Mouse (Mus musculus): ENCODE data around the gene Vwa7. TPM values are rescaled to one million over a fixed set of nuclear protein-coding genes. Genes with fewer than 3 reads are reported as not detected.
"Not testable (repeated sequence)": the region's sequence is repeated elsewhere in the genome, so short reads cannot be mapped to it uniquely, and the experiment has no call there.

Gene Vwa7
- total RNA-seq, 1 experiment from 2014 or later: not detected

DNA sequence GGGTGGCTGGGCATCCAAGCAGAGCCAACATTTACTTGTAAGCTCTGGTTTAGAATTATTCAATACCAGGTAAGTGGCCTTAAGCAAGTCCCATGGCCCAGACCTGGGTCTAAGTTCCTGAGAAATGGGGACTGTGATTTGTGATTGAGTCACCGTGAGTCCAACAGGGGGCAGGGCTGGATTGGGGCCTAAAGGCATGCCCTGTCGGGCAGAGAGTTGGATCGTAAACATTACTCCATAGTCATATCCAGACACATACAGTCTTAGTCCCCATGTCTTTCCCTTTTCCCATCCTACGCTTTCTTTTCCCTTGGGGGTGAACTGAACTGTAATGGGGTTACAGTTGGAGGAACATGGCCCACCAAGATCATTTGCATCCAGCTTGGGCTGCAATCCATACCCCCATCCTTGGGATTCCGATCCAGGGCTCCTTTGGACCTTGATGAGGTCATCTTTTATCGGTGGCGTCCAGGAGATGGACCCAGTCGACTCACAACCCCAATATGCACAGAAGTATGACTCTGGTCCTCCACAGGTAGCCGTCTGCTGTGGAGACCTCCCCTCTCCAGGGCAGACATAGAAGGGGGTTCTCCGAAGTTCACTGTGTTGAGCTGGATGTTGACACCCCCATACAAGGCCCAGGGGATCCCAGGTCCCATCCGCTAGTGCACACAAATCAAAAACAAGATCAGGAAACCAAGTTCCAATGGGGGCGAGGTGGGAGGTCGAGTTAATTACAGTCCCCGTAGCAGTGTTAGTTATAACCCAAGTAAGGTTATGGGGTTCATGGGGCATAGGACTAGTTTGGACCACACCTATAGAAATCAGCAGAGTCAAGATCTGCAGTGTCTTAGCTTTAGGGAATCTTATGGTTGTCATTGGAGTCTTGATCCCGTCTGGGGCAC, 17.6 kb upstream of the Vwa7 start:
- ATAC-seq (replicated peaks; ENCODE audit: insufficient number of reproducible peaks, low FRiP score, low TSS enrichment, poor library complexity, severe bottlenecking): no peak

GRCm38 (mm10) chr17:34999871-35000716, 16.3 kb upstream of the Vwa7 start:
- not testable (repeated sequence) for ATAC-seq (replicated peaks; ENCODE audit: insufficient number of reproducible peaks, low FRiP score, low TSS enrichment, poor library complexity, severe bottlenecking)

DNA sequence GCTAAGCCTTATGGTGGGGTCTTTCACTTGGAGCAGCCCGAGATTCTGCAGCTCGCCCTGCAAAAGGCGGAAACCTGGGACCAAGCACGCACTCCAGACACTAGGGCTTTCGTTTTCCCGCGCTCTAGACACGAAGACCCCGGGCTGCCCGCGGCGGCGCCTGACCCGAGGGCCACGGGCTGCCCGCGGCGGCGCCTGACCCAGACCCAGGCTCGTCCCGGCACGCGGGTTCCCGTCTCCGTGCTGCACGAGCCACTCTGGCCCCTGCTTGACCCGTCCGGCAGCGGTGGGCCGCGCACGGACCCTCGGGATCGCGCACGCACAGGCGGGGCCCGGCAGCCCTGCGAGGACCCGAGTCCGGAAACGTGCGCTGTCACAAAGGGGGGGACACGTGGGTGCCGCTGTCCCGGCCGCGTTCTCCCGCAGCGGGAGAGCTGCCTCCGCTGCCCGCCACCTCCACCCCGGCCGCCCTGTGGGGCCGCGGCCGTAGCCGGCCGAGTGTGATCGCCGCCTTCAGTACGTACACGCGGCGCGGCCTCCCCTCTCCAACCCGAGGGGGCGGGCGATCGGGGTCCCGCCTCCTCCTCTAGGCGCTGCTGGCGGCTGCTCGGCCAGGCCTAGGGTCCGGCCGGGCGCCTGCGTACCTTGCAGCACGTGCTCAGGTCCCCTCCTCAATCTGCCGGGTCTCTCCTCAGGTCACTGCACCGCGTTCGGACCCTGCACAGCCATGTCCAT, 15.5 kb upstream of the Vwa7 start, which contains the start of gene Vars:
Gene Vars (plus strand): TSS at position 271 of the 735 bp plus-strand sequence.
- peak; percentile 29 for ATAC-seq (replicated peaks; ENCODE audit: insufficient number of reproducible peaks, low FRiP score, low TSS enrichment, poor library complexity, severe bottlenecking)

DNA sequence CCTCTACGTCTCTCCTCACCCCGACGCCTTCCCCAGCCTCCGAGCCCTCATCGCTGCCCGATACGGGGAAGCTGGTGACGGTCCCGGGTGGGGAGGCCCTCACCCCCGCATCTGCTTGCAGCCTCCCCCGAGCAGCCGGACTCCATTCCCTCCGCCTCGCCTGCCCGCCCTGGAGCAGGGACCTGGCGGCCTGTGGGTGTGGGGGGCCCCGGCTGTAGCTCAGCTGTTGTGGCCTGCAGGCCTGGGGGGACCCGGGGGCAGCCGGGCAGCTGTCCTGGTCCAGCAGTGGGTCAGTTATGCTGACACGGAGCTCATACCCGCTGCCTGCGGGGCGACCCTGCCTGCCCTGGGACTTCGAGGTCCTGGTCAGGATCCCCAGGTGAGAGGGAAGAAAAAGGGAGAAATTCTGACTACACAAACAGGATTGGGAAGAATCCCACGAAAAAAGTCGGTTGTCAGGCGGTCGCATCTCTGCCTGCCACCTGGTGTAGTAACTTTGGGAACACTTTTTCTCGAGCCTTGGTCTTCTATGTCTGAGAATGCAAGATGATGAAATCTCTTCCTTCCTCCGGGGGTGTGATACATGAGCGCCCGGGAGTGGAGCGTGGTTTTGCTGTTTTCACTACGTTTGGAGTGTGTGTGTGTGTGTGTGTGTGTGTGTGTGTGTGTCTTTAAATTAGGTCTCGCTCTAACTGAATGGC, 14.8 kb upstream of the Vwa7 start:
- no peak for ATAC-seq (replicated peaks; ENCODE audit: insufficient number of reproducible peaks, low FRiP score, low TSS enrichment, poor library complexity, severe bottlenecking)

DNA sequence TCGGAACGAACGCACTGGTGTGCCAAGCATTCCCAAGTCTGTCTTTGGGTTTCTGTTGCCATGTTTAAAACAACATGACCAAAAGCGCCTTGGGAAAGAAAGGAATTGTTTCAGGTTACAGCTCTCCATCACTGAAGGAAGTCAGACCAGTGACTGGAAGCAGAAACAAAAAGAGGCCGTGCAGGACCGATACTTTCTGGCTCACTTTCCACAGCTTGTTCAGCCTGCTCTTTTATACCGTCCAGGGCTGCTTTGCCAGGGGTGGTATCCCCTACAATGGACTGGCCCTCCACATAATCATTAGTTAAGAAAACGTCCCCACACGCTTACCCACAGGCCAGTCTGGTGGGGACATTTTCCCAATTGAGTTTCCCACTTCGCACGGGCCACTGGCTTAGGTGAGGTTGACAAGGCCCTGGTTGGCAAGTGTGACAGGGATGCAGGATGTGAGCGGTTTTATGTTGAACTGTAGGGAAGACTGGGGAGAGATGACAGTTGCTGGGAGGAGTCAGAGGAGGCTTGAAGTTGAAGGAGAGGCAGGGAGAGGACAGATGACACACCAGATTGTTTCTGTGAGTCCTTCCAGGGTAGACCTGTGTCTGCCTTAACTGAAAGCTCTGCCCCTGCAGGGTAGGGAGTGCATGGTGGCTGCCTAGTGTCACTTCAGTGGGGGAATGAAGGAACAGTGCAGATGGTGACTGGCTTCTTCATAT, 14.1 kb upstream of the Vwa7 start:
- no peak for ATAC-seq (replicated peaks; ENCODE audit: insufficient number of reproducible peaks, low FRiP score, low TSS enrichment, poor library complexity, severe bottlenecking)

DNA sequence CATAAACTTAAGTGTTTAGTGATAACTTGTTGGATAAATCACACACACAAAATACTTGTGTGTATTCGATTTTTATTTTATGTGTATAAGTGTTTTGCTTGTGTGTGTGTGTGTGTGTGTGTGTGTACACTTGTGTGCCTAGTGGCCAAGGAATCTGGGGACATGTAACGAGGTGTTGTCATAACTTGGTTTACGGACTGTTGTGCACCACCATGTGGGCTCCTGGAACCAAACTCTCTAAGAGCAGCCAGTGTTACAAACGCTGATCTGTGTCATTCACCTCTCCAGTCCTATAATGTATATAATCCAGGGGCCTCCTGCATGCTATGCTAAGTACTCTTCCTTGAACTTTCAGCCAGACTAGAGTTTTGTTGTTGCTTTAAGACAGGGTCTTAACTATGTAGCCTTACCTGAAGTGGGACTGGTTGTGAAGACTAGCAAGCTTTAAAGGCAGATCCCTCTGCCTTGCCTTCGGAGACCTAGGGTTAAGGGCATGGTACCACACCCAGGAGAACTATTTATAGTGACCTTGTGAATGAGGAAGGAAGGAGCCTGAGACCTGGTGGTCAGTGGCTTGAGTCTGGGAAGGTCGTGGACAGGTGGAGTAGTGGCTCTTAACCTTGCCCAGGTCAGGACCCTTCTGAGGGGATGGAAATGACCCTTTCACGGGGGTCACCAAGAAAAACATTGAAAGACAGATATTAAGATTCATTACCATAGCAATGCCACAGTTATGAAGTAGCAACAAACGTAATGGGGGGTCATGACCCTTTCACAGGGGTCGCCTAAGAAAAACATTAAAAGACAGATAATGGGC, 13.1 kb upstream of the Vwa7 start:
- ATAC-seq (replicated peaks; ENCODE audit: insufficient number of reproducible peaks, low FRiP score, low TSS enrichment, poor library complexity, severe bottlenecking): peak; percentile 29; the same call in 1 of the 2 replicates

GRCm38 (mm10) chr17:35004075-35004717, 12.2 kb upstream of the Vwa7 start:
- ATAC-seq (replicated peaks; ENCODE audit: insufficient number of reproducible peaks, low FRiP score, low TSS enrichment, poor library complexity, severe bottlenecking): no peak

DNA sequence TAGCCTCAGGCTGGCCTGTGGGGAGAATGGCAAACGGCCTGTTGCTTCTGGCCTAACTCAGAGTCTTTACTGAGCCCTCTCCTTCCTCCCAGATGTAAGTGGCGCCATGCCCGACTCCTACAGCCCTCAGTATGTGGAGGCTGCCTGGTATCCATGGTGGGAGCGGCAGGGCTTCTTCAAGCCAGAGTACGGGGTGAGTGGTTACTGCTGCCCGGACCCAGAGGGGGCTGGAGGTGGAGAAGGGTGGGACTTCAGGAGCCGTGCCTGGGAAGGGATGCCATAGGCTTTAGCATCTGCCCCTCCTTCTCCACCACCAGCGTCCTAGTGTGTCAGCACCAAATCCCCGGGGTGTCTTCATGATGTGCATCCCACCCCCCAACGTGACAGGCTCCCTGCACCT, 11.2 kb upstream of the Vwa7 start:
- no peak for ATAC-seq (replicated peaks; ENCODE audit: insufficient number of reproducible peaks, low FRiP score, low TSS enrichment, poor library complexity, severe bottlenecking)

- ATAC-seq (replicated peaks; ENCODE audit: insufficient number of reproducible peaks, low FRiP score, low TSS enrichment, poor library complexity, severe bottlenecking): not testable (repeated sequence)
Observed at GRCm38 (mm10) chr17:35005902-35006301, 10.5 kb upstream of the Vwa7 start.

DNA sequence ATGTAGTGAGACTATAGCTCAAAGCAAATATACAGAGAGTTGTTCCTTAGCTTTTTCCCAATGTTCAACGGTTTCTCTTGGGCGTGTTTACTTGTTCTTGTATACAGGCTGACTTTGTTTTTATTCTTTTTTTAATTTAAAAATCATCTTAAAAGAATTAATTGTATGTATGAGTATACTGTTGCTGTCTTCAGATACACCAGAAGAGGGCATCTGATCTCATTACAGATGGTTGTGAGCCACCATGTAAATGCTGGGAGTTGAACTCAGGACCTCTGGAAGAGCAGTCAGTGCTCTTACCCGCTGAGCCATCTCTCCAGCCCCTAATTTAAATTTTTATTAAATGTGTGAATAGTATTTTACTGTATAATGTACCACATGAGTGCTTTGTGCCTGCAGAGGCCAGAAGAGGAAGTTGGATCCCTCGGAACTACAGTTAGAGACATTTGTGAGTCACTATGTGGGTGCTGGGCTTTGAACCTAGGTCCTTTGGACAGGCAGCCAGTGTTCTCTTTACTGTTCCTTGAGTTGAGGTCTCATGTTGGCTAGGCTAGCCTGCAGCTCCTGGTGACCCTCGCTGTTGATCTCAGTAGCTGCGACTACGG, 8.9 kb upstream of the Vwa7 start:
- ATAC-seq (replicated peaks; ENCODE audit: insufficient number of reproducible peaks, low FRiP score, low TSS enrichment, poor library complexity, severe bottlenecking): no peak

- no peak for ATAC-seq (replicated peaks; ENCODE audit: insufficient number of reproducible peaks, low FRiP score, low TSS enrichment, poor library complexity, severe bottlenecking)
Observed at GRCm38 (mm10) chr17:35009586-35009985, 6.8 kb upstream of the Vwa7 start.

GRCm38 (mm10) chr17:35011440-35011839, 4.9 kb upstream of the Vwa7 start:
- no peak for ATAC-seq (replicated peaks; ENCODE audit: insufficient number of reproducible peaks, low FRiP score, low TSS enrichment, poor library complexity, severe bottlenecking)

DNA sequence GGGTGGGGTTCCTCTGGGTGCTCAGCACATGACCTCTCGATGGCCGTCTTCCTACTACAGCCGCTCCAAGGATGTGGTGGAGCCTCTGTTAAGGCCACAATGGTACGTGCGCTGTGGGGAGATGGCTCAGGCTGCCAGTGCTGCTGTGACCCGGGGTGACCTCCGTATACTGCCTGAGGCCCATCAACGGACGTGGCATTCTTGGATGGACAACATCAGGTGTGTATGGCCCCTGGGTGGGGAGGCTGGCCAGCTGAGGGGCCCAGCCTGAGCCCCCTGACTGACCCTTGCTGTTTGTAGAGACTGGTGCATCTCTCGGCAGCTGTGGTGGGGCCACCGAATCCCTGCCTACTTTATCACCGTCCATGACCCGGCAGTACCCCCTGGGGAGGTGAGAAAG, 3.9 kb upstream of the Vwa7 start:
- ATAC-seq (replicated peaks; ENCODE audit: insufficient number of reproducible peaks, low FRiP score, low TSS enrichment, poor library complexity, severe bottlenecking): no peak

- no peak for ATAC-seq (replicated peaks; ENCODE audit: insufficient number of reproducible peaks, low FRiP score, low TSS enrichment, poor library complexity, severe bottlenecking)
Observed at GRCm38 (mm10) chr17:35013221-35013620, 3.2 kb upstream of the Vwa7 start.

DNA sequence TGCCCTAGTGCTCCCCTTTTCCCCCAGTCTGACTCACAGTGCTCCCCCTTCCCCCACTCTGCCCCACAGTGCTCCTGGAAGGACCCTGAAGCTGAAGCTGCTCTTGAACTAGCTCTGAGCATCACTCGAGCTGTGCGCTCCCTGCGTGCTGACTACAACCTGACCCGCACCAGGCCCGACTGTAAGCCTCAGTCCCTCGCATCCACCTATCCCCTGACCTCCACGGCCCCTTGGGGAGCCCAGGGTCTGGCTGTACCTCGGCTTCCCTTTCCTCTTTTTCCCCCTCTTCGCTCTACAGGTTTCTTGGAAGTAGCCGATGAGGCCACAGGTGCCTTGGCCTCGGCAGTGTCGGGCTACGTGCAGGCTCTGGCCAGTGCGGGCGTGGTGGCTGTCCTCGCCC, 1.1 kb upstream of the Vwa7 start:
- no peak for ATAC-seq (replicated peaks; ENCODE audit: insufficient number of reproducible peaks, low FRiP score, low TSS enrichment, poor library complexity, severe bottlenecking)
